In genomic region chr6:137757891-137758290, GRCm38 (mm10) we compare ENCODE assay signal across 18 mouse cellular contexts.
"Had no signal": no experiment of that assay in that cellular context is flagged by ENCODE, and none has a peak within 500 bp of the region (broad histone marks: within the 10 kb centered on the region; RNA-seq: fewer than 3 reads in every experiment).

No protein-coding gene starts in this region.

- ATAC-seq: intestine, postnatal 0 days; midbrain, embryonic 13.5 days had no signal

- H3K9me3 ChIP-seq: limb, embryonic 12.5 days; limb, embryonic 15.5 days; liver, embryonic 13.5 days; midbrain, embryonic 13.5 days had no signal

- H3K9ac ChIP-seq: limb, embryonic 12.5 days; limb, embryonic 15.5 days; liver, embryonic 13.5 days; midbrain, embryonic 13.5 days had no signal

- H3K4me2 ChIP-seq: limb, embryonic 12.5 days; limb, embryonic 15.5 days; liver, embryonic 13.5 days; midbrain, embryonic 13.5 days had no signal

- H3K27ac ChIP-seq: limb, embryonic 12.5 days; limb, embryonic 15.5 days; liver, embryonic 13.5 days; midbrain, embryonic 13.5 days; stomach, postnatal 0 days had no signal

- H3K27me3 ChIP-seq: limb, embryonic 12.5 days; limb, embryonic 15.5 days; liver, embryonic 13.5 days; midbrain, embryonic 13.5 days had no signal

- H3K36me3 ChIP-seq: limb, embryonic 15.5 days; liver, embryonic 13.5 days; midbrain, embryonic 13.5 days had no signal

- H3K4me3 ChIP-seq: limb, embryonic 12.5 days; limb, embryonic 15.5 days; liver, embryonic 13.5 days; midbrain, embryonic 13.5 days had no signal

- DNase-seq: kidney, adult 9 months; kidney, postnatal 14 days; kidney, postnatal 4 days; left cerebral cortex, postnatal 4 days; liver, embryonic 13.5 days; lung, adult 2 months; lung, postnatal 14 days; lung, postnatal 4 days; right cerebral cortex, adult 18-20 months; right cerebral cortex, postnatal 14 days; right cerebral cortex, postnatal 4 days; thymus, adult 18-20 months; thymus, postnatal 36 days had no signal
